Mouse (Mus musculus) bone marrow, adult 2 months (tissue): ENCODE measurements around the gene Myef2. TPM values are rescaled to one million over a fixed set of nuclear protein-coding genes. Genes with fewer than 3 reads are reported as not detected.

Source experiments
- H3K27ac ChIP-seq: fragments of 200-500 bp; 2 replicates; pipeline ENCODE4 v1.5.1; 2012; ENCODE audit warnings: low read depth, mild to moderate bottlenecking, control low read depth, inconsistent platforms, low read length; ENCODE audit not compliant: control insufficient read depth, poor library complexity, insufficient read depth
- H3K4me1 ChIP-seq: fragments of 200-500 bp; 2 replicates; pipeline ENCODE4 v1.6.1; 2011; ENCODE audit warnings: low read length; ENCODE audit not compliant: control insufficient read depth, insufficient read depth
- H3K4me3 ChIP-seq: fragments of 200-500 bp; replicated peaks from 2 replicates; pipeline ENCODE3; 2011; ENCODE audit warnings: mild to moderate bottlenecking, low read depth, low read length, control low read depth; ENCODE audit not compliant: control insufficient read depth
- CTCF ChIP-seq: fragments of 200-500 bp; IDR thresholded peaks from 2 replicates; pipeline ENCODE4 v1.5.1; 2011; ENCODE audit warnings: low read length, control low read depth; ENCODE audit not compliant: control insufficient read depth, insufficient read depth
- POLR2A ChIP-seq: fragments of 200-500 bp; IDR thresholded peaks from 2 replicates; pipeline ENCODE4 v1.6.1; 2011; ENCODE audit warnings: low read depth, mild to moderate bottlenecking, control low read depth, low read length, borderline replicate concordance; ENCODE audit not compliant: control insufficient read depth
- WGBS: fragments of 180-500 bp; shearing (Covaris S2); methylation state at CpG from one replicate; pipeline ENCODE4 v1.1.7; 2018; 5-methylcytosine and 5-hydroxymethylcytosine counted together
- polyA plus RNA-seq: library from polyadenylated mRNA; stranded (reverse); fragments of >200 nt; gene quantifications from 2 replicates; pipeline ENCODE4 v1.2.4, GENCODE M21; 2011; ENCODE audit warnings: low replicate concordance; ENCODE audit not compliant: missing spikeins, insufficient read depth, insufficient read length

Myef2 gene
- 39.8 and 41.1 TPM in 2 replicates for polyA plus RNA-seq

DNA sequence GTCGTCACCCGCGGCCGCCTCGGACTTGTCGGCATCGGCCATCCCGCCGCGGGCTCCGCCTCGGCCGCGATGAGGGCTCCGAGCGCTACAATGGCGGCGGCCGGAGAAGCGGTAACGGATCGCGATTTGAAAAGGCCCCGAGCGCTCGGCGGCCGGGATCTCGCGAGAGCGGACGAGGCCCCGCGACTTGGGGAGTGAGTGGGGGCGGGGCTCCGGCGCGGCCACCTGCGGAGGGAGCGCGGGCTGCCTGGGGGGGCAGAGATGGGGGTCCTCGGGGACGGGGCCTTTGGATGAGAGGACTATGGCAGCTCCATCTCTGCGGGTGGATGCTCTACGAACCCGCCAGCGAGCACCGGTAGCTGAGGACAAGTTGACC, at the start of gene Myef2:
Myef2 (minus strand) TSS at position 185 of the 376 bp plus-strand sequence.
- no peak for TF ChIP-seq POLR2A
- TF ChIP-seq CTCF: no peak
- 2% methylated on average over 45 of the region's 48 CpGs for WGBS
- no peaks in the 10 kb centered on the region; the same call in 1 of the 2 replicates for H3K4me1 ChIP-seq
- H3K4me3 ChIP-seq: peak within 1 kb of the TSS; percentile 86
- peak within 1 kb of the TSS; percentile 36; the same call in 1 of the 2 replicates for H3K27ac ChIP-seq

DNA sequence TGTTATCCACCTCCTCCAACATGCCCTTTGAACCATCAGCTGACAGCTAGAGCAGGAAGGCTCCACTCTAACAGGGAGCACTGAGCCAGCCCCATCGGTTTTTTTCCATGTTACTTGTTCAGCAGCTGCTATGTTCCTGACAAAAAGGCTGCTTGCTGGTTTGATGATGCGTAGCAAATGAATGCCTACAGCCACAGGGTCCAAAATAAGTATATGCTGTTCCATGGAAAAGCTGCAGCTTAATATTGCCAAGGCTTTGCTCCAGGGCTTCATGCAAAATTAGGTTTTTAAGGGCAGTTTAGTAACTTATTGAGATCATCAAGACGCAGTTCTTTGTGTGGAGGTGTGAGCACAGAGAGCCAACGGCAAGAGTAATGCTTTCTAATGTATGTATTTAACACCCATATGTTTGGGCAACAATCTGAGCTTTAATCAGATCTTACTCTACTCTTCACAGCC, 38.6 kb upstream of the Myef2 start:
- no peak overlapping the region for H3K27ac ChIP-seq
- H3K4me1 ChIP-seq: no peaks in the 10 kb centered on the region
- TF ChIP-seq POLR2A (no peak), CTCF (no peak)
- H3K4me3 ChIP-seq: no peak overlapping the region
- 81% methylated on average over 4 of the region's 4 CpGs for WGBS

DNA sequence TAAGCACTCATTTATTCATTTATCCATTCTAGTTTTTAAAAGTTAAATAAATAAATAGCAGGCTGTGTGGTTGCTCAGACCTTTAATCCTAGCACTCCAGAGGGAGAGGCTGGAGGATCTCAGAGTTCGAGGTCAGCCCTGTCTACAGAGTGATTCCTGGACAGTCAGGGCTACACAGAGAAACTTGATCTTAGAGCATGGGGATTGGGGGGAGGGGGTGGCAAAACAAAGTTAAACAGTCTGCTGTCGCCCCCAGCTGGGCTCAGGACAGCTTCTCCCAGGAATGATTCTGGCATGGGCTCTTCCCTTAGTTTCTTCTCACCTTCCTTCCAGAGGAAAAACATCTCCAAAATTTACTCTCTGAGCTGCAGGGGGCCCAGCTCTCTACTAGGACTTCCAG, 32.0 kb upstream of the Myef2 start:
- Histone ChIP-seq H3K27ac (no peak overlapping the region), H3K4me3 (no peak overlapping the region), H3K4me1 (no peaks in the 10 kb centered on the region)
- TF ChIP-seq CTCF: no peak
- no peak for TF ChIP-seq POLR2A
- WGBS: 41% methylated on average over 2 of the region's 2 CpGs

DNA sequence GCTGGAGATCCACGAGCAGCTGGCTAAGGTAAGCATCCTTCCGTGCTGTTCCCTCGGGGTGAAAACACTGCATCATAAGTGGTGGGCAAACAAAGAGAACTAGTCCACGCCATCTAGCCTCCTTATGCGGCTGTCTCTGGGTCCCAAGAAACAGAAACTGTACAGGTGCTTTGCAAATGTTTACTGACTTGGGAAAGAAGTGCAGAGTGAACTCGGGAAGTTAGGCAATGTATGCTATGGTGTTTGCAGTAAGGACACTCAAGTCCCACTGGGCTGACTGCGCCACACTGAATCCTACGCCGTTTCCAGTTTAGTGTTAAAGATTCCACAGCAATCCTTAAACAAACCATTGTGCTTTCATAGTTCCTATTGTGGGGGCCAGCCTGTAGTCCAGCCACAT, 30.8 kb upstream of the Myef2 start:
- Histone ChIP-seq H3K4me1 (no peaks in the 10 kb centered on the region), H3K27ac (no peak overlapping the region), H3K4me3 (no peak overlapping the region)
- 81% methylated on average over 9 of the region's 9 CpGs for WGBS
- TF ChIP-seq POLR2A (no peak), CTCF (no peak)

DNA sequence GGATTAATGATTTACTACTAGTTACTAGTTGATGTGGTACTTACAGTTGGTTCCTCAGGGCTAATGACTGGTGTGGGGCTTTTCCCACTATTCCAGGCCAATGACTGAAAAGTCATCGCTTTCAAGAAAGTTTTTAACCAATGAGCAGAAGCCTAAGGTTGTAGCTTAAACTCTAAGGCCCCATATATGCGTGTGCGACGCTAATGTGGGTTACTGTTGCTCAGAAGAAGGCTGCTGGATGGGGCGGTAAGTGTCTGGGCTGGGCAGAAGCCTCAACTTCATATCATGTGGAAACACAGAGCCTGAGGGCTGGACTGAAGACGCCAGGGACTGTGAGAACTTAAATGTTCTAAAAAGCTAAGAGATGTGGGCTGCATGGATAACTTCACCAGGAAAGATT, 28.9 kb upstream of the Myef2 start, which contains the start of gene Slc12a1:
Slc12a1 (plus strand) TSS at position 118 of the 400 bp plus-strand sequence.
- no peak for TF ChIP-seq CTCF
- TF ChIP-seq POLR2A: no peak
- H3K4me1 ChIP-seq: no peaks in the 10 kb centered on the region
- no peak within 1 kb of the TSS for H3K27ac ChIP-seq
- no peak within 1 kb of the TSS for H3K4me3 ChIP-seq
- WGBS: 78% methylated on average over 6 of the region's 6 CpGs

DNA sequence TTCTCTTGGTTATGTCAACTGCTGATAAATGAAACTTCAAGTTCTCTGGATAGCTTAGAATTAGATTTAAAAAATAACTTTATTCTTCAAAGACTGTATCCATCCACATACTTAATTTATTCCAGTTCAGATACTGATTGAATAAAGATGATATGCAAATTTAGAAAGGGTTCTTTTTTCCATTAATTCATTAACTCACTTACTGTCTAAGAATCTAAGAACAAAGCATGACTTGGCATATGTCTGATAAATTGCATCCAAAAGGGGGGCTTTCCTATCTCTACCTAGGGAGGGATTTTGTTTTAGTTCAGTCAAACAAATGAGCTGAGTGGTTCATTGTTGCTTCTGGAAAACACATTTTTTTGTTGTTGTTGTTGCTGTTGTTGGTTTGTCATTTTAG, 18.9 kb upstream of the Myef2 start:
- TF ChIP-seq CTCF (no peak), POLR2A (no peak)
- no peaks in the 10 kb centered on the region for H3K4me1 ChIP-seq
- no peak overlapping the region for H3K4me3 ChIP-seq
- H3K27ac ChIP-seq: no peak overlapping the region

DNA sequence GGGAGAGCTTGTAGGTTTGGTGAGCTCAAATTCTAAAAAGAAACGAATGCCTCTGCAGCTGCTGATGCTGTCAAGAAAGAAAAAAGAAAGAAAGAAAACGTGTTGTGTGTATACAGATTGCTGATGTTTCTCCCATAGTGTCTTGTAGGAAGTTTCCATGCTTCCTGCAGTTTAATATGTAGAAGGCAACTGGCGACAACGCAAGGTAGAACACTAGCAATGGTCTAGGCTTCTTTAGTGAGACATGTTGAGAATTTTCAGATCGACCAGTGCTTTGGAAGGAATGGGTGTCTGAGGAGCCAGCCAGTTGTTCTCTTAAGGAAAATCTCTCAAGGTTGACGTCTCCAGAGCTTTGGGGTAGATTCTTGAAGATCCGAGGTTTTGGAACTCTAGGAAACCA, 13.4 kb upstream of the Myef2 start:
- Histone ChIP-seq H3K27ac (no peak overlapping the region), H3K4me1 (peaks cover 2% of the 10 kb centered on the region; the same call in 1 of the 2 replicates), H3K4me3 (no peak overlapping the region)
- 29% methylated on average over 7 of the region's 7 CpGs for WGBS
- TF ChIP-seq CTCF (no peak), POLR2A (no peak)

DNA sequence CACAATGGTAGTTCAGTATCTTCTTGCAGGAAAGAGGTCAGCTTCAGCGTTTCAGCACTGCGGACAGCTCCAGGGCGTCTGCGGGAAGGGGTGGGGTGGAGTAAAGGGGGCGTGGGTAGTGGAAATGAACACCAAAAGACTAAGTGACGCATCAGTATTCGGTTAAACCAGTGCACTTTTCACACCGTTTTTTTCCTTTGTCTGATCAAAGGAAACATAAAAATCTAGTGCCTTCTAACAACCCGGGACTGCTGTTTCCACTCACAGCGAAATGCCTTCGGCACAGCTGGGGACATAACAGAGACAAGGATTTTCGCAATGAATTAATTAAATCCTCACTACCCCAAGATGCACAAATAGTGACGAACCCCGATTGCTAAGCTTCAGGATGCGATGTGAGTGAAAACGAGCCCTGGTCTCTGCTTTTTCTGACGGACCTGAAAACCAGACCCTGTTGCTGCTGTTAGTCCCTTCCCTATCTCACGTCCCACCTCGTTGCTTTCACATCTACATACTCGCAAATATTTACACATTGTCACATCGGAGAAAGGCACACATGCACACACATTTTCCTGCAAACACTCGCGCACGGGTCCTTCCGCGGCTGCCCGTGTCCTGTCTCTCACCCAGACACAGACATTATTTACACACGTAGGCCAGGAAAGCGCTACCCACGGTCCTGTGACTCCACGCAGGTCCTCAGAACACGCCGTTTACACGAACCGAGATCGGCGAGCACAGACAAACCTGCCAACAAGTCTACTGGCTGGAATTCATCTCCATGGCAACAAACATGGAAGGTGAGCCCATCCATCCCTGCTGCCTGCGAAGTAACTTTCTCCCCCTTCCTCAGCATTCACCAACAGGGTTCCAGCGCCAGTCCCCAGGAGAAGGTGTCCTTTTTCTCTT, 12.7 kb upstream of the Myef2 start, which contains the start of gene Ctxn2:
Ctxn2 (plus strand) TSS at position 790 of the 909 bp plus-strand sequence.
- Histone ChIP-seq H3K4me3 (no peak within 1 kb of the TSS), H3K4me1 (peaks cover 2% of the 10 kb centered on the region; the same call in 1 of the 2 replicates), H3K27ac (no peak within 1 kb of the TSS; the same call in 1 of the 2 replicates)
- TF ChIP-seq POLR2A: no peak
- no peak for TF ChIP-seq CTCF
- 4% methylated on average over 39 of the region's 39 CpGs for WGBS

DNA sequence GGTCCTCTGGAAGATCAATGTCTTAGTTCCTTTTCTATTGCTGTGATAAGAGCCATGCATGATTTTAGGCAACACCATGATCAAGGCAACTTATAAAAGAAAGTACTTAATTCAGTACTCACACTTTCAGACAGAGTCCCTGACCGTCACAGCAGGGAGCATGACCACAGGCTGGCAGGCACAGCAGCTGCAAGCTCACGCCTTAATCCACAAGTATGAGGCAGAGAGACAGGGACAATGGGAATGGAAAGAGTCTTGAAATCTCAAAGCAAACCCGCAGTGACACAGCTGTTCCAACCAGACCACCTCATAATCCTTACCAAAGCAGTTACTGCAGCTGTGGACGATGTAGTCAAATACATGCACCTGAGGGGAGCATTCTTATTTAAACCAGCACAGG, 10.7 kb upstream of the Myef2 start:
- Histone ChIP-seq H3K27ac (no peak overlapping the region), H3K4me1 (peaks cover 2% of the 10 kb centered on the region; the same call in 1 of the 2 replicates), H3K4me3 (no peak overlapping the region)
- TF ChIP-seq CTCF (no peak), POLR2A (no peak)
- WGBS: 54% methylated on average over 4 of the region's 4 CpGs
